Mouse (Mus musculus) myocyte (in vitro differentiated cells): ENCODE results near the gene Tas2r143. TPM values are rescaled to one million over a fixed set of nuclear protein-coding genes. Genes with fewer than 3 reads are reported as not detected.
A peak's percentile ranks its signal among the peaks of the same experiment; 100 is the strongest.

Source experiments
- H3K27me3 ChIP-seq: one replicate; pipeline ENCODE4 v1.6.1; 2011; ENCODE audit not compliant: control insufficient read depth, insufficient read depth, insufficient read length
- H3K36me3 ChIP-seq: one replicate; pipeline ENCODE4 v1.6.1; 2011; ENCODE audit not compliant: control insufficient read depth, insufficient read depth
- H3K4me2 ChIP-seq: one replicate; pipeline ENCODE4 v1.6.1; 2011; ENCODE audit warnings: low read depth, control low read depth
- H3K4me3 ChIP-seq: one replicate; pipeline ENCODE4 v1.5.1; 2011; ENCODE audit warnings: mild to moderate bottlenecking, control low read depth, moderate library complexity
- H3K79me2 ChIP-seq: one replicate; pipeline ENCODE4 v1.6.1; 2011; ENCODE audit not compliant: control insufficient read depth, insufficient read depth
- H3ac ChIP-seq: one replicate; pipeline ENCODE4 v1.6.1; 2011; ENCODE audit not compliant: control insufficient read depth, insufficient read length
- CEBPB ChIP-seq: IDR thresholded peaks from 2 replicates; pipeline ENCODE4 v1.6.1; 2011; ENCODE audit warnings: mild to moderate bottlenecking, moderate library complexity; ENCODE audit not compliant: poor library complexity, insufficient read depth, severe bottlenecking
- E2F4 ChIP-seq: IDR thresholded peaks from one replicate; pipeline ENCODE4 v1.6.1; 2011; ENCODE audit warnings: mild to moderate bottlenecking, control low read depth, moderate library complexity; ENCODE audit not compliant: insufficient read depth
- MAX ChIP-seq: IDR thresholded peaks from one replicate; pipeline ENCODE4 v1.6.1; 2011; ENCODE audit warnings: low read depth, mild to moderate bottlenecking, control low read depth
- MYOD1 ChIP-seq, 3 experiments: IDR thresholded peaks; one replicate each; pipeline ENCODE4 v1.6.1; 2011; ENCODE audit warnings: control low read depth in 2 of 3, low read depth in 2 of 3, mild to moderate bottlenecking in 2 of 3, moderate library complexity in 1 of 3; ENCODE audit not compliant: insufficient read length in 2 of 3, control insufficient read depth in 1 of 3
- MYOG ChIP-seq, 3 experiments: IDR thresholded peaks; one replicate each; pipeline ENCODE4 v1.6.1; 2011; ENCODE audit warnings: control low read depth in 2 of 3, low read depth in 2 of 3, mild to moderate bottlenecking in 2 of 3; ENCODE audit not compliant: insufficient read length in 2 of 3, control insufficient read depth in 1 of 3, insufficient read depth in 1 of 3
- POLR2A ChIP-seq: IDR thresholded peaks from one replicate; pipeline ENCODE4 v1.6.1; 2011; ENCODE audit warnings: low read depth, mild to moderate bottlenecking, control low read depth, moderate library complexity; ENCODE audit not compliant: insufficient read length
- POLR2AphosphoS2 ChIP-seq: IDR thresholded peaks from one replicate; pipeline ENCODE4 v1.6.1; 2011; ENCODE audit warnings: low read depth, control low read depth; ENCODE audit not compliant: insufficient read length
- REST ChIP-seq: IDR thresholded peaks from one replicate; pipeline ENCODE4 v1.6.1; 2011; ENCODE audit warnings: mild to moderate bottlenecking, control low read depth, moderate library complexity; ENCODE audit not compliant: insufficient read depth, insufficient read length
- SRF ChIP-seq: IDR thresholded peaks from one replicate; pipeline ENCODE4 v1.6.1; 2011; ENCODE audit warnings: low read depth; ENCODE audit not compliant: control insufficient read depth, insufficient read length
- TCF12 ChIP-seq: IDR thresholded peaks from one replicate; pipeline ENCODE4 v1.6.1; 2011; ENCODE audit warnings: mild to moderate bottlenecking, control low read depth; ENCODE audit not compliant: poor library complexity, insufficient read depth, severe bottlenecking
- TCF3 ChIP-seq: IDR thresholded peaks from one replicate; pipeline ENCODE4 v1.6.1; 2011; ENCODE audit warnings: low read depth, control low read depth; ENCODE audit not compliant: insufficient read length
- USF1 ChIP-seq: IDR thresholded peaks from one replicate; pipeline ENCODE4 v1.6.1; 2011; ENCODE audit warnings: low read depth, mild to moderate bottlenecking, control low read depth, moderate library complexity
- polyA plus RNA-seq: library from polyadenylated mRNA; unstranded; fragments of >200 nt; fragmentation: generic; extraction: Trizol; gene quantifications from one replicate; pipeline ENCODE4 v1.2.1, GENCODE M21; 2012; ENCODE audit warnings: missing spikeins

Gene Tas2r143
- polyA plus RNA-seq, 1 experiment, result not detected

- Histone ChIP-seq H3K4me2 (peak overlapping the region; percentile 83), H3K79me2 (no peaks in the 10 kb centered on the region)
Measured at GRCm38 (mm10) chr6:42375131-42375530, 24.9 kb upstream of the Tas2r143 start.

GRCm38 (mm10) chr6:42376016-42376415 lies 24.0 kb upstream of the Tas2r143 start:
- no peak overlapping the region for H3K4me3 ChIP-seq
- H3K4me2 ChIP-seq, result peak overlapping the region; percentile 83
- no peak for TF ChIP-seq SRF
- TF ChIP-seq TCF3, result no peak
- no peak for TF ChIP-seq USF1
- no peak for TF ChIP-seq TCF12
- TF ChIP-seq E2F4, result no peak
- no peak for TF ChIP-seq POLR2A
- no peak for TF ChIP-seq MYOG (IDR thresholded peaks at IDR 0.05; ENCODE audit: control insufficient read depth in 1 of 3, insufficient read depth in 1 of 3, insufficient read length in 2 of 3, low read depth in 2 of 3)
- no peak for TF ChIP-seq MYOD1 (IDR thresholded peaks at IDR 0.05; ENCODE audit: control insufficient read depth in 1 of 3, insufficient read length in 2 of 3, low read depth in 2 of 3)
- TF ChIP-seq CEBPB, result no peak
- no peak for TF ChIP-seq POLR2AphosphoS2
- TF ChIP-seq REST, result no peak
- TF ChIP-seq MAX, result no peak
- no peaks in the 10 kb centered on the region for H3K27me3 ChIP-seq
- no peak overlapping the region for H3ac ChIP-seq
- H3K36me3 ChIP-seq, result peaks cover 4% of the 10 kb centered on the region
- H3K79me2 ChIP-seq, result no peaks in the 10 kb centered on the region

More at GRCm38 (mm10) chr6:42375131-42375530, 24.9 kb upstream of the Tas2r143 start:
- H3K36me3 ChIP-seq, result peaks cover 4% of the 10 kb centered on the region
- H3K27me3 ChIP-seq, result no peaks in the 10 kb centered on the region
- no peak overlapping the region for H3ac ChIP-seq
- H3K4me3 ChIP-seq, result no peak overlapping the region
- TF ChIP-seq REST, result no peak
- TF ChIP-seq MYOD1 (IDR thresholded peaks at IDR 0.05; ENCODE audit: control insufficient read depth in 1 of 3, insufficient read length in 2 of 3, low read depth in 2 of 3), result no peak
- TF ChIP-seq USF1, result no peak
- TF ChIP-seq SRF, result no peak

GRCm38 (mm10) chr6:42376504-42377019 lies 23.5 kb upstream of the Tas2r143 start:
- Histone ChIP-seq H3K4me3 (no peak overlapping the region), H3K4me2 (no peak overlapping the region), H3K27me3 (no peaks in the 10 kb centered on the region), H3K79me2 (no peaks in the 10 kb centered on the region), H3ac (no peak overlapping the region), H3K36me3 (peaks cover 4% of the 10 kb centered on the region)
- TF ChIP-seq MAX, result no peak
- no peak for TF ChIP-seq CEBPB
- TF ChIP-seq MYOG (IDR thresholded peaks at IDR 0.05; ENCODE audit: control insufficient read depth in 1 of 3, insufficient read depth in 1 of 3, insufficient read length in 2 of 3, low read depth in 2 of 3), result no peak
- TF ChIP-seq TCF12, result no peak
- no peak for TF ChIP-seq REST
- TF ChIP-seq SRF, result no peak
- no peak for TF ChIP-seq POLR2A
- TF ChIP-seq USF1, result no peak
- no peak for TF ChIP-seq POLR2AphosphoS2

- no peaks in the 10 kb centered on the region for H3K27me3 ChIP-seq
- no peak overlapping the region for H3K4me3 ChIP-seq
- H3K79me2 ChIP-seq, result no peaks in the 10 kb centered on the region
- TF ChIP-seq MAX (no peak), REST (no peak), MYOG (IDR thresholded peaks at IDR 0.05; ENCODE audit: control insufficient read depth in 1 of 3, insufficient read depth in 1 of 3, insufficient read length in 2 of 3, low read depth in 2 of 3) (no peak), E2F4 (no peak), TCF12 (no peak), CEBPB (no peak), MYOD1 (IDR thresholded peaks at IDR 0.05; ENCODE audit: control insufficient read depth in 1 of 3, insufficient read length in 2 of 3, low read depth in 2 of 3) (no peak), USF1 (no peak), POLR2A (no peak), TCF3 (no peak), POLR2AphosphoS2 (no peak), SRF (no peak)
- H3K4me2 ChIP-seq, result no peak overlapping the region
- no peak overlapping the region for H3ac ChIP-seq
- peaks cover 4% of the 10 kb centered on the region for H3K36me3 ChIP-seq
Measured at GRCm38 (mm10) chr6:42377280-42377679, 22.8 kb upstream of the Tas2r143 start.

GRCm38 (mm10) chr6:42379551-42379950 lies 20.5 kb upstream of the Tas2r143 start:
- Histone ChIP-seq H3K27me3 (no peaks in the 10 kb centered on the region), H3K36me3 (peaks cover 4% of the 10 kb centered on the region), H3ac (no peak overlapping the region), H3K4me3 (no peak overlapping the region), H3K4me2 (no peak overlapping the region), H3K79me2 (no peaks in the 10 kb centered on the region)
- no peak for TF ChIP-seq MYOG (IDR thresholded peaks at IDR 0.05; ENCODE audit: control insufficient read depth in 1 of 3, insufficient read depth in 1 of 3, insufficient read length in 2 of 3, low read depth in 2 of 3)
- TF ChIP-seq E2F4, result no peak
- TF ChIP-seq MYOD1 (IDR thresholded peaks at IDR 0.05; ENCODE audit: control insufficient read depth in 1 of 3, insufficient read length in 2 of 3, low read depth in 2 of 3), result no peak
- no peak for TF ChIP-seq TCF3
- TF ChIP-seq REST, result no peak
- no peak for TF ChIP-seq SRF
- TF ChIP-seq TCF12, result no peak
- TF ChIP-seq POLR2AphosphoS2, result no peak
- TF ChIP-seq USF1, result no peak
- TF ChIP-seq CEBPB, result no peak
- TF ChIP-seq POLR2A, result no peak
- no peak for TF ChIP-seq MAX
